Mouse (Mus musculus) erythroblast, adult 5-6 weeks (primary cell): ENCODE measurements around the gene Edc3. TPM values are rescaled to one million over a fixed set of nuclear protein-coding genes. Genes with fewer than 3 reads are reported as not detected.

Experiments used
- ATAC-seq: replicated peaks from 2 replicates; pipeline ENCODE4 v1.8.0; 2016; ENCODE audit warnings: moderate number of reproducible peaks, mild to moderate bottlenecking, moderate TSS enrichment, inconsistent platforms; ENCODE audit not compliant: poor library complexity, low FRiP score, severe bottlenecking
- total RNA-seq, 2 experiments: library from RNA; stranded (forward) in 1 of 2; stranded (reverse) in 1 of 2; fragments of 150-400 nt in 1 of 2; fragments of 200-764, 138-1000 nt in 1 of 2; gene quantifications; 2 replicates each; pipeline versions ENCODE4 v1.2.3 to v1.2.4; 2015 to 2017; ENCODE audit warnings: low replicate concordance in 2 of 2

Gene Edc3
- total RNA-seq (2015; ENCODE audit: low replicate concordance), result 2.9 and 3.3 TPM in 2 replicates
- 1.5 and 6.7 TPM in 2 replicates for total RNA-seq (2017; ENCODE audit: low replicate concordance)

DNA sequence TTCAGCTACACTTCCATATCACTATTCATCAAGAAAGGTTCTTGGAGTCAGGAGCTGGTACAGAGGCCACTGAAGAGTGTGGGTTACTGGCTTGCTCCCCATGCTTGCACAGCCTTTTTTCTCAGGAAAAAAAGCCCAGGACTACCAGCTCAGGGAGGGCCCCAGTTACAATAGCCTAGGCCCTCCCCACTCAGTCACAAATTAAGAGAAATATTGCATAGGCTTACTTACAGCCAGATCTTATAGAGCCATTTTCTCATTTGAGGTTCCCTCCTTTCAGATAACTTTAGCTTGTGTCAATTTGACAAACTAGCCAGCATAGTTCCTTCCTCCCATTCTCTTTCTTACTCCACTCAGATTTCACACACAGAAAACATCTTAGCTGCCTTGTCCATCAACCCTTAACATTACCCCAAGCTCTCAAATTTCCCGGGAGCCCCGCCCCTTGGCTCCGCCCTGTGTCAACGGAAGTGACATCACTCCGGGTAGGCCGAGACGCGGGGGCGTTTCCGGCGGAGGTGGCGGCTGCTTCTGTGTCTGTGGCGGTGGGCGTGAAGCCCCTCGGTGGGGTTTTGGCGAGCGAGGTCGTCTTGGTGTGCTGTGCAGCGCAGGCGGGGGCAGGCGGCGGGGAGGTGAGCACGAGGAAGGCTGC, at the start of gene Edc3:
Gene Edc3, plus strand, starts transcription at position 473 of the 652 bp plus-strand sequence.
- peak; percentile 93 for ATAC-seq

GRCm38 (mm10) chr9:57658970-57659369, 49.4 kb upstream of the Edc3 start:
- no peak for ATAC-seq

DNA sequence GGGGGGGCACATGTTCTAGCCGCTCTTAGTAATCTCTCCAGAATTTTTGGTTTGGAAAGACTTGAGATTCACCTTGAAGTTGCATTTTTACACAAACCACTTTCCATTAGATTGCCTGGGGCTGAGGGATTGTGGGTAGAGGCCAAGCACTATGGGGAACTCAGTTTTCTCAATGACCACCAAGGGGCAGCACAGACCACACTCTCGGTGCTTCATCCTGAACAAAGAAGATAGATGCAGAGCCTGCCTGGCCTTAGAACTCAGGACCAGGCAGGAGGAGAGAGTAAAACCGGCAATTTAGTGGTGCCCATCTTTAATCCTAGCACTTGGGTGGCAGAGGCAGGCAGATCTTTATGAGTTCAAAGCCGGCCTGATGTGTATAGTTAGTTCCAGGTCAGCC, 48.6 kb upstream of the Edc3 start:
- ATAC-seq, result peak; percentile 74

DNA sequence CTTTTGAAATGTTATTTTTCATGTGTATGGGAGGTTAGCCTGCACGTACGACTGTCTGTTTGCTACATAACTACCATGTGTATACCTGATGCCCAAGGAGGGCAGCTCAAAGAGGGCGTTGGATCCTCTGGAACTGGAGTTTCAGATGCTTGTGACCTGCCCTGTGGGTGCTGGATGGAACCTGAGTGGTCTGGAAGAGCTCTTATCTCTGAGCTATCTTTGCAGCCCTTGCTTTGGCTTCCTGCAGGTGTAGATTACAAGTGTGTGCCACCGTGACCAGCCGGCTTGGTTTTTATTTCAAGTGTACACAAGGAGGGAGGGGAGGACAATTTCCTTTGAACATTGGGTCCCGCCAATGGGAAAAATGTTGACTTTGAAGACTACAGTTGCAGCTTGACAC, 47.8 kb upstream of the Edc3 start:
- ATAC-seq, result peak; percentile 82

GRCm38 (mm10) chr9:57661552-57661951, 46.8 kb upstream of the Edc3 start:
- no peak for ATAC-seq

DNA sequence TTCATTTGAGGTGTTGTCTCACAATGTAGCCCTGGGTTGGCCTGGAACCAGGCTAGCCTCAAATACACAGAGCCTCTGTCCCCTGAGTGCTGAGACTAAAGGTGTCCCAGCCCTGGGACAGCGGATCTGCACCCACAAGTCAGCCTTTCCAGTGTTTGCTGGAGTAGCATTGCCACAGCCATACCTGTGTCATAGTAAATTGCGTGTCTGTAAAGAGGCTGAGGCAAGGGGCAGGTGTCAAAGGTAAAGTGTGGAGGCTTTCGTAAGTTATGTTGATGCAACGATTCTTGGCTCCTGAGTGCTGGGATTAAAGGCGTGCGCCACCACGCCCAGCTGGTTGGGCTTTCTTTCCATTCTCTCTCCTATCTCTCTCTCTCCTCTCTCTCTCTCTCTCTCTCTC, 43.7 kb upstream of the Edc3 start:
- ATAC-seq, result no peak

DNA sequence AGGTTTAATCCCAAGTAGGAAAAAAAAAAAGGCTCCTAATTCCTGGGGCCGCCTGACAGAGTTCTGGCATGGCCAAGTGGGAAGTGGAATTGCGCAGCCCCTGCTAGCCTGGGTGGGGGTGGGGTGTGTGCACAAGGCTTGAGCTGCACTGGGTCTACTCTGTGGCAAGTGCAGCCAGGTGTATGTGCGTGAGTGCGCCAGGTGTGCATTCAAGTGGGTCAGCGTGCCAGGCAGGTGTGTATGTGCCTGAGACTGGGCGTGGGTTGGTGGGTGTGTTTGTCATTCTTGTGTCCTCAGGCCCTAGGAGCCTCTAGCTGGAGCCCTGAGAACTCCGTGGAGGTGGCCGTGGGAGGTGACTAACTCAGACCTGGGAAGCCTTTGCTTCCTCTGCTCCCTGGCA, 41.8 kb upstream of the Edc3 start:
- no peak for ATAC-seq

- ATAC-seq, result no peak
Measured at GRCm38 (mm10) chr9:57667136-57667535, 41.2 kb upstream of the Edc3 start.

DNA sequence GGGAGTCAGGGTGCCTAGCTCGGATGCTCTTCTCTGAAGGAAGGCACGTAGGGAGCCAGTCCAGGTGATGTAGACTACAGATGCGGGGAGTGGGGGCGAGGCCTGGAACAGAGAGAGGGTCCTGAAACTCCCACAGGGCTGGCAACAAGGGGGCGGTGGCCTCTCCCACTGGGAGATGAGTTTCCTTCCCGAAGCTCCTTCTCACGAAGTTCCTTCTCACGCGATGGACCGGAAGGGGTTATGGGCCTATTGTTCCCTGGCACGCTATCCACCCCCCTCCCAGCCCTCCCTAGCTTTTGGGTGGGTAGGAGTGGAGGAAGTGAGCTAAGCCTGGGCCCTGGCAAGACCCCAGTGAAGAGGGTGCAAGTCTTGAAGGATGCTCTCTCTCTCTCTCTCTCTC, 40.5 kb upstream of the Edc3 start:
- ATAC-seq, result no peak

DNA sequence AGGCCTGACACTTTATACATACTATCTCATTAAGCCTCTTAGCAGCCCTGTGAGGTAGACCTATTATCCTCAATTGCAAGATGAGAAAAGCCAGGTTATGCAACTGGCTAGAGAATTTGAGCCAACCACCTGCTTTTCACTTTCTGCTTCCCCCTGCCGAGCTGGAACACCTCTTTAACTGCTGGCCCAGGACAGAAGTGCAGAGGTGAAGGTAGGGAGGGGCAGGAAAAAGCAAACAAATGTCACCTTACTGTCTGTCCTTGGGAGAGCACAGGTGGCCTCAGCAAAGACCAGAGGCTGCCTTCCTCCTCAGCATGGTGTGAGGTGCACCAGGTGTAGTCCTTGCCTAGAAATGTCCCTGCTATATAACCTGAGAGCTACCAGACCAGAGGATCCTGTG, 40.1 kb upstream of the Edc3 start:
- no peak for ATAC-seq

GRCm38 (mm10) chr9:57669566-57669965, 38.8 kb upstream of the Edc3 start:
- ATAC-seq, result no peak

DNA sequence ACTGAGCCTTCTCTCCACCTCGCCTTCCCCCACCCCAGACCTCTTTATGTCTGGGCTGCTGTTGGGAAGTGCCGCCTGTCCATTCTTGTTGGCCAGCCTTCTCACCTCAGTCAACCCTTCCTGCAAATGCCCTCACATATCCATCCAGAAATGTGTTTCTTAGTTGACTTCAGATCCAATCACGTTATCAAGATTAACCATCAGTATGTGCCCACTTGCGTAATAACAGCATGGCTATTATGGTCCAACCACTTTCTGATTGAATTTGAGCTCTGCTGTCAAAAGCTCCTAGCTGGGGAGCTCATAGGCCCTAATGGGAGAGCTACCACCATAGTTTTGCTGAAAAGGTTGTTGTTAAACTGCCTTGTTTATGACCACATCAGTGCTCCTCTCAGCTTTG, 37.3 kb upstream of the Edc3 start:
- no peak for ATAC-seq

DNA sequence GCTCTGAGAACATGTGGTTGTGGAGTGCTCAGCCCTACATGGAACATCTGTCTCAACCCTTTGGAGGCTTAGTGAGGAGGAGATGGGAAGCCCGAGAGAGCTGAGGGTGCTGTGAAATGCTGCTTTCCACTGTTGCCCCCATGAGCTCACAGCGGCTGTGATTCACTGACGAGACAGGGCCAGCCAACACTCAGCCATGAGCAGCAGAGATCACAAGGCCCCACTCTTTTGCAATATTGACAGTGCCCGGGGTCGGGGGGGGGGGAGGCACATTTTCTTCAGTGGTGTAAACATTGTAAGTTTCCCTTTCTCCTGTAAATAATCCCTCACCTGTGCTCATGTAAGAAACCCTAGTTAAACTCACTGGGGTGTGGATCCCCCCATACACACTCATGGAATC, 36.8 kb upstream of the Edc3 start:
- no peak for ATAC-seq

DNA sequence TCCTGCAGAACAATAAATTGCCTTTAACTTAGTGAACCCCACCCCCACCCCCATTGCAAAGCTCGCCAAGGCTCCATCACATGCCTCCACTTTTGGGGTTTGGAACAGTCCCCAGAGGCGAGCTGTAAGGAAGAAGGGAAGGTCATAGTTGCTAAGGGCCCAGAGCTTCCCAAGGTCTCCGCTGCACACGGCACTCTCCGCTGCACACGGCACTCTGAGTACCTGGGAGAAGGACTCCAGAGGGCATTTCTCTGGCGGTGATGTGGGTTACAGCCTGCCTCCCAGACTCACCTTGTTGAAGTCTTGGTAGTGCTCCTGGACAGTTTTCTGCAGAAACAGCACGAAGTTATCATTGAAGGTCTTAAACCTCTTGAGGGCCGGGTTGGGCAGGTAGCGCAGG, 26.9 kb upstream of the Edc3 start:
- no peak for ATAC-seq

- ATAC-seq, result no peak
Measured at GRCm38 (mm10) chr9:57683520-57683919, 24.8 kb upstream of the Edc3 start, which contains the start of gene Cyp1a2. Gene Cyp1a2, minus strand, starts transcription at chr9:57683703.

DNA sequence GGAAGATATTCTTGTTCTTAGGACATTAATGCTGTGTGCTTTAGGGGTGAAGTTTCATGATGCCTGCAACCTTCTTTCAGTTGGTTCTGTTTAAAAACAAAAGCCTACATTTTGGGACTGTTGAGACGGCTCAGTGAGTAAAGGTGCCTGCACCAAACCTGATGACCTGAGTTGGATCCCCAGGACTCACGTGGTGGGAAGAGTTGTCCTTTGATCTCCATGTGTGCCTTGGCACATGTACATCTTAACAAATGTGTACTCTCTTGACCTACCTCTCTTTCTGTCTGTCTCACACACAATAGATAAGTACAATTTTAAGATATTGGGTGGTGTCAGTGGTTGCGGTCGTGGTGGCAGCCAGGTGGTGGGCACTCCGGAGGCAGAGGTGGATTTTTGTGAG, 22.3 kb upstream of the Edc3 start:
- ATAC-seq, result no peak

GRCm38 (mm10) chr9:57687751-57688150, 20.6 kb upstream of the Edc3 start, which contains the start of gene Cyp1a1:
Gene Cyp1a1, plus strand, starts transcription at chr9:57687928.
- no peak; the same call in 1 of the 2 replicates for ATAC-seq

DNA sequence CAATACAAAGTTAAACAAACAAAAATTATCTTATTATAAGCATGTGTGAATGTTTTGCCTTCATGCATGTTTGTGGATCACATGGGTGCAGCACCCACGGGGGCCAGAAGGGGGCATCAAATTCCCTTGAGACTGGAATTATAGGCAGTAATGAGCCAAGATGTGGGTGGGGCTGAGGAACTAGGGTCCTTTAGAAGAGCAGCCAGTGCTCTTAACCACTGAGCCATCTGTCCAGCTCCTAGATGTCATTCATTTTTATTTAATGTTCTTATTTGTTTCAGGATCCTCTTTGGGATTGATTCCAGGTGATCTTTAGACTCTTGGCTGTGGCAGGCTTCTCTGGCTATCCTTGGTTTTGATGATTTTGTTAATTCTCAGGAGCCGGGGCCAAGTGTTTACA, 20.2 kb upstream of the Edc3 start:
- ATAC-seq, result no peak

- no peak for ATAC-seq
Measured at GRCm38 (mm10) chr9:57688606-57689005, 19.7 kb upstream of the Edc3 start.

- no peak for ATAC-seq
Measured at GRCm38 (mm10) chr9:57694108-57694507, 14.2 kb upstream of the Edc3 start.

DNA sequence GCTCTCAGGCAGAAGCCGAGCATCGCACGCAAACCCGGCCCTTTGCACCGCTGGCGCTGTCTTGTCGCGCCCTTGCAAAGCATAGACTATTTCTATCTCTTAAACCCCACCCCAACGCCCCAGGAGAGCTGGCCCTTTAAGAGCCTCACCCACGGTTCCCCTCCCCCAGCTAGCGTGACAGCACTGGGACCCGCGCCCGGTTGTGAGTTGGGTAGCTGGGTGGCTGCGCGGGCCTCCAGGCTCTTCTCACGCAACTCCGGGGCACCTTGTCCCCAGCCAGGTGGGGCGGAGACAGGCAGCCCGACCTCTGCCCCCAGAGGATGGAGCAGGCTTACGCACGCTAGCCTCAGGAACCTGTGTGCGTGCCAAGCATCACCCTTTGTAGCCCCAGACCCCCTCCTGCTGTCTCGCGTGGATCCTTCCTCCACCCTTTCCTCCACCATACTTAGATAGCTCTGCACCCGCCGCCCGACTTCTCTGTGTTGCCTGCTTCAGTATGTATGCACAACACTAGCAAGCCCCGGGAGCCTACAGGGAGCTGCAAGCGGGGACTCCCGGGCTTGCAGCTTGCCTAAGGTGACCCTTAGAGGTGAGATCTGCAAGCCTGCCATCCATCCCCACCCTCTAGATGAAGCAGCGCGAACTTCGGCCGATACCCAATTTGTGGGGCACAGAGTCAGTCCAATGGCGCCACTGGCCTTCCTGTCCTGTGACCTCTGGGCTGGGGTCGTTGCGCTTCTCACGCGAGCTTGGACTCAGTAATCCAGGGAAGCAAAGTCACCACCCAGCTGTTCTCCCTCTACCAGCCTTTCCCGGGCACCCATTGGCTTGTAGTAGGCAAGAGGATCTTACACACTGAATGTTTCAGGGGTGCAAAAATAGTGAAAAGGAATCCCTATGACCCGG, 11.7 kb upstream of the Edc3 start:
- no peak for ATAC-seq
